Mouse (Mus musculus) forelimb bud, embryonic 11.5 days (tissue): ENCODE measurements around the gene Ifnb1.
"Not testable (repeated sequence)": the region's sequence is repeated elsewhere in the genome, so short reads cannot be mapped to it uniquely, and the experiment has no call there.

ENCODE experiments used
- DNase-seq: peaks from one replicate; pipeline ENCODE4 v3.0.0-alpha.2; 2012; ENCODE audit warnings: low read depth, low spot score

Ifnb1 gene

GRCm38 (mm10) chr4:88522674-88523073 is at the start of gene Ifnb1:
Gene Ifnb1, minus strand, starts transcription at chr4:88522774.
- DNase-seq = no peak

DNA sequence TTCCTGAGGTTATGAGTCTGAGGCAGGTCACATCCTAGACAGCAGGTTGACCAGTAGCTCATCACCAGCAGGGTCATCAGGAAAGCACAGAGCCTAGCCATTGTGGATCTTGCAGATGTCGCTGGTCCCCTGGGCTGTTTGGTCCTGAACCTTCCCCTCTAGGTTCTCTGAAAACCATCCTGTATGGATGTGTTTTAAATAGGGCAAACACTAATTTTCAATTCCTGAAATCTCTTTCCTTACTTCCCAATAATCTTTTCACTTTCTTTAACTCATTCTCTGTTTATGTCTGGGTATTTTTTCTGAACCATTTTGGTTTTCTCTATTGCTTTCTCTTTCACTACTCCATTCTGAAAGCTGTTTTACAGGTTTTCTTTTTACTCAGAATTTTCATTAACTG is 49.1 kb upstream of the Ifnb1 start, which contains the start of gene Ifna14:
Gene Ifna14 (minus strand): TSS at position 101 of the 400 bp plus-strand sequence.
- no peak for DNase-seq

DNA sequence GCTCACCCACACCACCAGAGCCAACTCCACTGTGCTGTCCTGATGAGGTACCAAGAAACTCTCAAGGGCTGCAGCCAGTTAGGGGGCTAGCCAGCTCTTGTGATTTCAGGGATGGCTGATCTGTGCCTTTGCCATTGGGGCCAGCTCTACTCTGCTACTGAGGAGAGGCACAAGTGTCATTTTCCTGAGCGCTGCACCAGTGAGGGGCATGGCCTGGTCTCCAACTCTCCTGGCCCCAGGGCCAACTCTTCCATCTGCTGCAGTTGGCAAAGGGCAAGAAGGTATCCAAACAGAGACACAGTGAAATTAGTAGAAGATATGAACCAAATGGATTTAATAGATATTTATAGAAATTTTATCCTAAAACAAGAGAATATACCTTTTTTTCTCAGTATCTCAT is 39.2 kb upstream of the Ifnb1 start:
- no peak for DNase-seq

DNA sequence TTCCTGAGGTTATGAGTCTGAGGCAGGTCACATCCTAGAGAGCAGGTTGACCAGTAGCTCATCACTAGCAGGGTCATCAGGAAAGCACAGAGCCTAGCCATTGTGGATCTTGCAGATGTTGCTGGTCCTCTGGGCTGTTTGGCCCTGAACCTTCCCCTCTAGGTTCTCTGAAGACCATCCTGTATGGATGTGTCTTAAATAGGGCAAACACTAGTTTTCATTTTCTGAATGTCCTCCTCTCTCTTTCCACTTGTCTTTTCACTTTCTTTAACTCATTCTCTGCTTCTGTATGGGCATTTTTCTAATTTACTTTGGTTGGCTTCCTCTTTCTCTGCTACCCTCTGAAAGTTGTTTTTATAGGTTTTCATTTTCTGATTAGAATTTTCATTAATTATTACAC is 35.6 kb upstream of the Ifnb1 start, which contains the start of gene Ifna15:
Gene Ifna15 (minus strand): TSS at position 101 of the 400 bp plus-strand sequence.
- not testable (repeated sequence) for DNase-seq

DNA sequence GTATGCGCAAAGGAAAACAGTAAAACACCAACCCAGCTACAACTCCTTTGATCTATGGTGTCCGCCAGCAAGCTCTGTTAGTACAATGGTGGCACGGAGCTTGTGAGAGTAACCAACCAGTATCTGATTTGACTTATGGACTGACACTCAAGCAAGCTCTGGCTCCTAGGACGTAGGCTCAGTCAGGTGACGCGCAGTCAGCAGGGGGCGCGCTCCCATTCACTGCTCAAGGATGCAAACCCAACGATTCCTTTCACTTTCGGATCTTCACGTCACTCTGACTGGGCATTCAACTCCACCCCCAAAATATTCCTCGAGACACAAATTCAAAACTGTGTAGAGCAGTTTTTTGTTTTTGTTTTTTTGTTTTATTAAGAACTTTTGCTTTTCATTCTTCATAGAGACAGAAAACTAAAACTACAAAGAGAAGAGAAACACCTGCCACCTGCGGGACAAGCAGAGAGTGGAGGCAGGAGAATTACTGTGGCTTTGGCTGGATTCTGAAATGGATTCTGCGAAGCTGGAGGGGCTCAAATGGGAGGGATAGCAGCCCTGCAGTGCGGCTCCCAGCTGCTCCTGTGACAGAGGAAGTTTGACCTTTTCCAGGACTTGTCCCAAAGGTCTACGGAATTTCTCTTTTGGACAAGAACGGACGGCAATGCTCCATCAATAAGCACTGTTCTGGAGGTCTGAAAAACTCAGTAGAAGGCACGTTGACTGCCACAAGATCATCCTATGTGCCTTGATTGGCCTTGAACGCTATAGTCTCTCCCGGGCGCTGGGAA is 27.8 kb upstream of the Ifnb1 start:
- peak; percentile 61 for DNase-seq

DNA sequence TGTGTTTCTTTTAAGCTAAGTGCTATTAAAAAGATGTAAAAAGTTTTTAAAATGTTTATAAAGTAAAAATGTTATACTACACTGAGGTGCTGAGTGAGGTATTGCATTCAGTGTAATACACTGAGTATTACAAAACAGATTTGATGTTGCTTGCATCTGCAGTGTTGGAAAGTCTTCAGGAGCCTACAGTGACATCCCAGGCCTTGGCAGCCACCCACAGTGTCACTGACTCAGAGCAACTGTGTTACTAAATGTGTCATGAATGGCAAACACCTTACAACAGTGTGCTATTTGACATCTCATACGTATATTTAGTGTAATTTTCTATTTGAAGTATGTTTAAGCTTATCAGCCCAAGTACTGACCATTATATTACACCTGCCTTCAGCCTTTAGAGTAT is 25.4 kb upstream of the Ifnb1 start:
- DNase-seq = no peak

GRCm38 (mm10) chr4:88543649-88544234 is 21.2 kb upstream of the Ifnb1 start:
- peak; percentile 79 for DNase-seq

- no peak for DNase-seq
These were observed 14.8 kb upstream of the Ifnb1 start for GRCm38 (mm10) chr4:88537328-88537727.

GRCm38 (mm10) chr4:88536640-88537039 is 14.1 kb upstream of the Ifnb1 start:
- no peak for DNase-seq

DNA sequence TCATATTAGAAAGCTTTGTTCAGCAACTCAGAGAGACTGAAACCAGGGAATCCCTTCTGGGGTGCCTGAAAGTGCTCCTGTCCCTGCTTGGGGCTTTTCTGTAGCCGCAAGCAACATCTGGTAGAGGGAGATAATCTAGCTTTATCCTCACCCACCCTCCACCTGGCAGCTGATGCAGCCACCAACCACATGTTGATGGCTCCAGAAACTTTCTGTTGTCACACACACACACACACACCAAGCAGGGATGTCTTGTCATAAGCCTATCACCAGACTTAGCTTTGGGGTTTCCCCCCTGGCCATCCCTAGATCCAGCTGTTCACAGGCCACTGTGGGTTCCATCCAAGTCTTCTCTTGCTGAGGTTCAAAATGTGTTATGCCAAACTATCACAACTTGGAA is 13.2 kb upstream of the Ifnb1 start:
- DNase-seq = no peak

GRCm38 (mm10) chr4:88534903-88535302 is 12.3 kb upstream of the Ifnb1 start:
- DNase-seq = no peak

GRCm38 (mm10) chr4:88533499-88533898 is 10.9 kb upstream of the Ifnb1 start:
- no peak for DNase-seq

DNA sequence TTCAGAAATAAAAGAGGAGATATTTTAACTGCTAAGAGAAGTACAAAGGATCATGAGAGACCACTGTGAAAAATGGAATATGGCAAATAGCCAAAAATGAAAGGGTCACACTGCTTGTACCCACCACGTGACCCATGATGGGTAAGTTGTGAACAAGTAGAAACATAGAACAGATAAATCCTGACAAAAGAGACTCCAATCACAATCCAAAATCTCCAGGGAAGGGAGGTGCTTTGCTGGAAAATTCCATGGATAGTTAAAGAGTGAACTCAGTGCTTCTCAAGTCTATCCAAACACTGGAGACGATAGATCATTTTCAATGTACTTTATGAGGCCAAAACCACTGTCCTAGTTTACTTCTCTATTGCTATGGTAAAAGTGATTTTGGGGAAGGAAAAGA is 8.3 kb upstream of the Ifnb1 start:
- DNase-seq = no peak

DNA sequence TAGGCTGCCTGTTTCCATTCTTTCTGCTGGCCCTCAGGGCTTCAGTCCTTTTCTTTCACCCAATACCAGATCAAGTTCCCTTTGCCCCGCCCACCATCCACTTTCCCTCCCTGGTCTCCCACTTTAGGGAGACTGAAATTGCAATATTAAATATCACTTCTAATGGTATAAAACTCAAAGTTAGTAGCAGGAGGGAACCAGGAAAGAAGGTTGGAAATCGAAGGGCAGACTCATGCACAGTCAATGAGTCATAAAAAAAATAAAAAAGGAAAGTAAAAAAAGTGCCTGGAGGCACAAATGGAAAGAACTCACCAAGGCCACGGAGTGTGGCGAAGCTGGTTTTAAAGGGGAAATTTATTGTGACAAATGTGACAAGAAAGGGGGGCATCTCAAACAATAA is 7.7 kb upstream of the Ifnb1 start:
- no peak for DNase-seq

DNA sequence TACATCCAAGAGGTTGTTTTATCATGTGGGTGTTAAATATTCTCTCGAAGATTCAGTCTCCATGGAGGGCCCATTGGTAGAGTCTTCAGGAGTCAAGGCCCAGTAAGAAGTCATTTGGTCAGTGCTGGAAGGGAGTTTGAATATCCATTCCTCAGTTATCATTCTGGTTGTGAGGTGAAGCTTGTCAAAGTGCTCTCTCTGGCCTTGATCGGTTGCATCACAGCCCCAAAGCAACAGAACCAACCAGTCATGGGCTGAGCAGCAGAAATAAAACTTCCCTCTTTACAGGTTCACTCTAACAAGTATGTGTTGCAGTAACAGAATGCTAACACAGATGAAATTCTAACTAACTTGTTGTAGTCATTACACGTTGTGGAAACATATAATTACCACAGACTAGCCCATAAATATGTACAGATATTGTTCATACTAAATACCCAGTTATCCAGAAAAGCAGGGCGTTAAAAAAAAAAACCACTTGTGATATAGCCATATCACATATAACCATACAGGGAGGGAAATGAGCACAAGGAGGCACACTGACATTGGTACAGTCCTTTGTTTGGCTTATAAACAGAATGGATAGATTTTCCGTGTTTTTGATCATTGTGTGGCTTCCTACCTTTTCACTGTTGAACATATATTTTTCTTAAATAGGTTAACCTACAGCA is 3.9 kb upstream of the Ifnb1 start:
- no peak for DNase-seq

DNA sequence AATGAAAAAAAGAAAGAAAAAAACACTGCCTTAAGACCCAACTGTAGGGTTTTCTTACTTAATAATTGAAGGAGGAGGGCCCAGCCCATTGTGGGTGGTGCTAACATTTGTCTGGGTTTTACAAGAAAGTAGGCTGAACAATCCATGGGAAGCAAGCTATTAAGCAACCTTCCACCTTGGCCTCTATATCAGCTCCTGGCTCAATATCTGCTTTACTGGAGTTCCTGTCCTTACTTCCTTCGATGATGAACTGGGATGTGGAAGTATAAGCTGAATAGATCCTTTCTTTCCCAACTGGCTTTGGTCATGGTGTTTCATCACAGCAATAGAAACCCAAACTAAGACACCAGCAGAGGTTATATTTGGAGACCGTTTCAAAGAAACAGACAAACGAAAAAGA is 2.8 kb upstream of the Ifnb1 start:
- DNase-seq = no peak

- no peak for DNase-seq
These were observed 667 bp upstream of the Ifnb1 start for GRCm38 (mm10) chr4:88523241-88523640.

DNA sequence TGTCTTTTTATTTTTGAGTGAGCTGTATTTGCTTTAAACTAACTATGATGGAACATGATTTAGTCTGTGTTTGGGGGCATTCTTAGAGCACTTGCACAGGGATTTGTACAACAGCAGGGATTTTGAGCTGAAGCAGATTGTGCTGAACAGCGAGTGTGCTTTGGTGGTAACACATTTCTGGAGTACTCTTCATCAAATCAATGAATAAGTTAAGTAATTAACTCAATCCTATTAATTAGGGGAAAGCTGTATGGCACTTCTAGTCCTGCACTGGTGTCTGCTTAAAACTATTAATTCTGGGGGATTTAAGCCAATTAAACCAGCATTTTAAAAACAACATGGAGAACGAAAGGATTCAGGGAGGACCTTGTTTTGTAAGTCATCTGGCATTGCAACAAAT is 4.6 kb downstream of the Ifnb1 start:
- DNase-seq = no peak

GRCm38 (mm10) chr4:88515711-88516211 is 6.8 kb downstream of the Ifnb1 start:
- no peak for DNase-seq

DNA sequence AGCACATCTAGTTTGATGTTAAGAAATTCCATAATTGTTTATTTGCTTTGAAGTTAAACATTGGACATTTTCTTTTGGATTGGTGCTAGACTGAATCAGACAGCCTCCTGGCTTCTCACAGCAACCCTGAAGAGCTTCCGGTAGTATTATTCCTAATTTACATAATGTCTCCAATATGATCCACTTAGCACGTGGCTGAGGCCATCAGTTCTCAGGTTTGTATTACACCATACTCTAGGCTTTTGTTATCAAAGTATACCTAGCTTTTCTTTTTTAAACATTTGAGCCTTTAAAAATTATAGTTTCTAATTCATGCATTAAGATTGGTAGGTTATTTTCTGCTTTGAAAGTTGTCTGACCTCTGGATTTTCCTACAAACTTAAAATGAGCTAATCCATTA is 7.3 kb downstream of the Ifnb1 start:
- no peak for DNase-seq

GRCm38 (mm10) chr4:88514403-88514802 is 8.2 kb downstream of the Ifnb1 start:
- DNase-seq = peak; percentile 33

DNA sequence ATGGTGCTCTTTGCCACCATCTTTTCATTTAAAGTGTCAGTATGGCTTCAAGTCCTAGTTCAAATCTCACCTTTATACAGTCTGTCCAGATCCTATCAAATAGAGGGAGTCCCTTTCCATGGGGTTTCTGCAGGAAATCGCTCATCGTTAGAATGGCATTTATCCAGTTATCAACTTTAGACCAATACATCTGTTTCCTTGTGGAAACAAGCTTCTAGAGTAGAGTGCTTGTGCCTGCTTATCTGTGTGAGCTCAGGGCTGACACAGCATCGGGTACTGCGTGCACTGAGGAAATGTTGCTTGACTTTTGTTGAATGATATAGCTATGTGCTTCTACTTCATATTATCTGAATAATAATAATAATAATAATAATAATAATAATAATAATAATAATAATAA is 8.8 kb downstream of the Ifnb1 start:
- DNase-seq = no peak

GRCm38 (mm10) chr4:88503753-88504152 is 18.8 kb downstream of the Ifnb1 start:
- DNase-seq = peak; percentile 72
